Mouse (Mus musculus): ENCODE results near the gene Dcdc2b.

The Dcdc2b gene

DNA sequence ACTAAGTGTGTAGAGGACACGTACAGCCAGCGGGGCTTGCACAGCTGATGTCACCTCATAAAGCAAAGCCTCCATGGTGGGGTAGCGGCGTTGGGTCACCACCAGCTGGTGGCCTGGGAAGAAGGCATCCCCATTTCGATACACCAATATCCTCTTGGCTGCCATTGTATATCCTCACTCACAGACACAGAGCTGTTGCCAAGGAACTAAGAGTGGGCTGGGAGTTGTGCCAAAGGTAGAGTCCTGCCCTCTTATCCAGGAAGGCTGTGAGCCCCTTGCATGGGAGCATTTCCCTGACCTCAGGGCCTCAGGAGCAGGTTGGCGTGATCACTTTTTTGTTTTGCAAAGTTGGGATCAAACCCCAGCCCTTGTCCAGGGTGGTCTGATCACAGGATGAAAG is at the start of gene Dcdc2b:
TSS of gene Dcdc2b (minus strand) at position 165 of the 400 bp plus-strand sequence.
- DNase-seq, result no peak

GRCm38 (mm10) chr4:129662255-129662813 is 48.3 kb upstream of the Dcdc2b start:
- no peak for DNase-seq

GRCm38 (mm10) chr4:129661584-129661983 is 47.5 kb upstream of the Dcdc2b start:
- DNase-seq, result no peak

DNA sequence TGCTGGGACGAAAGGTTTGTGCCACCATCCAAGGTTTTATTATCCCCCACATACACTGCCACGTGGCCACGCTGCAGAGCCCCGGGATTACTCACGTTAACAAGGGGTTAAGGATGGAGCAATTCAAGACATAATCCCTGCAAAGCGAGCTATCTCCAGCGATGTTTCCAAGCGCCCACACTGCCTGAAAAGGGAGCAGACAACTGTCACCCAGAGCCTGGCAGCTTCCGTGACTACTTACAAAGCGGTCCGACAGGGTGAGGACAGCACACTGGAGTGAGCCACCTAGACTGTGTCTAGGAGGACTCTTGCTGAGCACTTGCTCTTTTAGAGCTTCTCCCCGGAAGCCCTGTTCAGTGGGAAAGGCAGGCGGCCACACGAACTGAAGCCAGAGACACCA is 40.7 kb upstream of the Dcdc2b start:
- DNase-seq, result no peak

DNA sequence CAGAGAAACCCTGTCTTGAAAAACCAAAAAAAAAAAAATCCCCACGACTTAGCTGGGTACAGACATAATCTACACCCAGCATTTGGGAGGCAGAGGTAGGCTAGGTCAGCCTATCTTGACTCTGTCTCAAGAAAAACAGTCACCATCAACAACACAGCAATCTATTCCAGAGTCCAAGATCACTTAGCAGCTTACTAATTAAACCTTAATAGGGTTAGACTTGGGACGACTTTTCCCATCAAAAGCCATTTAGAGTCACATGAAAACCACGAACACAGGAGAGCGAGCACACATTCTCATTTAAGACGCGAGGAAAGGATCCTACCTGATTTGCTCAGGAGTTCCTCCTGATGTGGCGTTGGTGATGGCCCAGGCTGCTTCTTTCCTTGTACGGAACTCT is 36.3 kb upstream of the Dcdc2b start:
- DNase-seq, result no peak

DNA sequence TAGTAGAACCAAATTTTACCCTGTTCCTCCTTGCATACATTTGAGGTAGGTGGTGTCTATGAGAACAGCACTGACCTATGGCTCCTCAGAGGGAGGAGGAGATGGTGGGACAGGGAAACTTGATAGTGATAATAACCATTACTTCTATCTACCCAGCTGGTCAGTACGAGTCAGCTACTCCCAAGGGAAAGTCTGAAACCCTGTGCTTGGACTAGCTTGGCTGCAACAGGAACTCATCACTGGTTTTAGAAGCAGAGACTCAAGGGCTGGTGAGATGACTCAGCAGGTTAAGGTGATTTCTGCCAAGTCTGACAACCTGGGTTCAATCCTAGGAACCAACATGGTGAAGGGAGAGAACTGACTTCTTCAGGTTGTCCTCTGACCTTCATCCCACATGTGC is 34.6 kb upstream of the Dcdc2b start:
- DNase-seq, result no peak

DNA sequence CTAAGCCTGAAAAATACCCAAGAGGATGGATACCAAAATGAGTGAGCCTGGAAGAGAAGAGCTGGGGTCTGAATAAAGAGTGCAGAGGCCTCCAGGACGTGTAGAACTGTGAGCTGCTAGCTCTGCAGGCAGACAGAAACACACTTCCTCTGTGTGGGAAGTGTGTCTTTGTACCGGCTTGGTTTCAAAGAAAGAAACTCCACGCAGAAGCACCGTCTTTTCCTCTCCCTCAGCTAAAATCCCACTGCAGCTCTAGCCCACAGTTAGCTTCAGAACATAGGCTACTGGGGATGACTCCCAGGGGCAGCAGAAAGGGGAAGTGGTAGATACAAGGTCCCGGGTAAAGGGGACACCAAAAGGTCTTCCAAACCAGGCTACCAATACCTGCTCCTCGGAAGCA is 31.1 kb upstream of the Dcdc2b start:
- no peak for DNase-seq

- no peak for DNase-seq
These were observed 27.7 kb upstream of the Dcdc2b start for GRCm38 (mm10) chr4:129641756-129642155.

DNA sequence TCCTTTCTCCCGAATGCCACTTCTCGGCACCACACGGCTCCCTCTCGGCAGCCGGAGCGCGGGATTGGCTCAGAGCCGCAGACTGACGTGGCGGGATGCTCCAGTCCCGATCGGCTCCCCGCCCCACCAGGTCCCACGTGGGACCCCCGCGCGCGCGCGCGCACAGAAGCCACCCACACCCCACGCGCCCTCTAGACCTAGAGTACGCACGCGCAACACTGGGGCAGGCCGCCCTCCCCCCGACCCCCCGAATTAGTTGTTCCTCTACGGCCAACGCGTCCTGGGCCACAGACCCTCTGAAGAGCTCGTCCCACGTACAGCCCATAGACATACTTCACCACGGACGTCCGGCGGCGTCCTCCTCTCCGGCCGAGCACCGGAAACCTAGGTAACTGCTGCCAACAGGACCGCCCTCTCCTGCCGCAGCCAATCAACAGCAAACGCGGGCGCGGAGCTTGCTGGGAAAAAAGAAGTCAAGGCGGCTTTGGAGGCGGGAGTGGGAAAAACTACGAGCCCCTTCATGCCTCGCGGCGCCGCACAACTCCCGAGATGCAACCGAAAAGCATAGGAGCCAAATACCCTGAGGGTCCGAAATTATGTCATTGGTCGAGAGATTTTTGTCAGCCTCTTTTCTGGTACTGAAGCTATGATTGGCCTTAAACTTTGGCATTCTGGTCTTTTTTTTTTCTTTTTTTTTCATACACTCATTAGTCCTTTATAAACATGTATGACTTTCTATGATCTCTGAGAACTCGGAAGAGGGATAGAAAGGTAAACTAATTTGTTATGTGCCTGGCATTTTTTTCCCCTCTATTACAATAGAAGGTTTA is 26.8 kb upstream of the Dcdc2b start, which contains the start of gene Txlna:
TSS of gene Txlna (minus strand) at position 428 of the 830 bp plus-strand sequence.
- DNase-seq, result peak; percentile 95

DNA sequence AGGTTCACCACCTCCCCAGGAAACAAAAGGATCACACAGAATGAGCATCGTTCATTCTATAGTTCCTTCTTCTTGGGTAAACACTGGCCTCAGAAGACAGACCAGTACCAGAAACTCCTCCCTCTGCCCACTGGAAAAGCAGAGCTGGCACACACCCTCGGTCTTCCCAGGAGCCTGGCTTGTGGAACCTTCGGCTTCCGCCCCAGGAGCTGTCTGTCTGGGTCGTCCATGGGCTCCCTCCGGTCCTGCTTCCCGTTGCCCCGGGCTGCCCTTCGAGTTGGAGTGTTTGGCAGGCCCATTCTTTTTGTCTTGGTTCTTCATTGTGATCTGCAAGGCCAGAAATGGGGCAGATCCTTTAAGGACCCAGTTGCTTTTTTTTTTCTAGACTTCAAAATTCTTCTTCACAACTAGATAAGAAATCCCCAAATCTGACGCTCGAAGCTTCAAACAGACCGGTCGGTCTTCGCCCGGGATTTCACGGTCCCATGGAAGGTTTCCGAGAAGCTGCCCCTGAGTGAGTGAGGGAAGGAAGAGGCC is 26.1 kb upstream of the Dcdc2b start:
- DNase-seq, result peak; percentile 30

DNA sequence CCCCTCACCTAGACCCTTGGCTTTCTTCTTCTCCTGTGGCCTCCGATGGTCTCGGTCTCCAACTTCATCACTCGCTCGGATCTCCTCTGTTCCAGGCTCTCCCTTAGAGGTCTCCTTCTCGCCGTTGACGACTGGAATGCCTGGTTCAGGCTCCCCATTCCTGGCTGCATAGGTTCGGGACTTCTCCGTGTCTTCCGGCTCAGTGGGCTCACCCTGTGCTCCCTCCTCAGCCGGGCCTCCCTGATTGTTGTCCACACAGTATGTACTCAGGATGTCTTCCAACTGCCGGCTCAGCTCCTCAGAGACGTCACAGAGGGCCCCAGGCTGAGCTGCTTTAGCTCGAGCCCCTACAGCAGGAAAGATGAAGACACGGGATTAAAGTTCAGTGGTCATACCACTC is 25.2 kb upstream of the Dcdc2b start:
- DNase-seq, result no peak

- no peak for DNase-seq
These were observed 19.8 kb upstream of the Dcdc2b start for GRCm38 (mm10) chr4:129633852-129634251.

DNA sequence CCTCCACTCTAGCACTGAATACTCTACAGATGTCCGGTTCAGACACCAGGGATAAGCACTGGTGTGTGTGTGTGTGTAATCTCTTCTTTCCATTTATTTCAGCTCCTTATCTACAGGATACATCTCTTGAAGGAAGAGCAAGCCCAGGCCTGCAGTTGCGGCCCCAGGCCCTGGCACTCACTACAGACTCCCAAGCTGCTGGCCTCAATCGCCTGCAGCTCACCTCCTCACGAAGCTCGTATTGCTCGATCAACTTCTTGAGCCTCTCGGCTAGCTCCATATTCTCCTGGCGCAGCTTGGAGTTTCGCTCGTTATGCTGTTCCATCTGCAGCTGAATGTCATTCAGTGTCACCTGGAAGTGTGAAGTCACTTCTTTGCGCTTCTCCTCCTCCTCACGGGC is 17.8 kb upstream of the Dcdc2b start:
- no peak for DNase-seq

GRCm38 (mm10) chr4:129630944-129631343 is 16.9 kb upstream of the Dcdc2b start:
- DNase-seq, result no peak

- no peak for DNase-seq
These were observed 12.0 kb upstream of the Dcdc2b start for GRCm38 (mm10) chr4:129626035-129626434.

DNA sequence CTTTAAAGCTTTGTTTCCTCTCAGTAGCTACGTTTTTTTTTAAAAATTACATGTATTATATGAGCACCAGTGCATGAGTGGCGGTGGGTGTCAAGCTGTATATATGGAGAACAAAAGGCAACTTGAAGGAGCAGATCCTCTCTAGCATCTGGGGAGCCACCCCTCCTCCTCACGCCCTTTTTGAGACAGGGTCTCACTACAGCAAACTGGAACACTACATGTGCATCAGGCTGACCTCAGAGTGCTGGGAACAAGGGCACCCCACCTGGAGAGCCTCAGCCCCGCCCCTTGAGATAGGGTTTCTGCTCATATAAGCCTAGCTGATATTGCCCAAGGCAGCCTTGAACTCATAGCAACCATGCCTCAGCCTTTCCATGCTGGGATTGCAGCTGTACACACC is 11.4 kb upstream of the Dcdc2b start:
- DNase-seq, result no peak

- peak; percentile 66 for DNase-seq
These were observed 10.9 kb upstream of the Dcdc2b start for GRCm38 (mm10) chr4:129625029-129625370.

DNA sequence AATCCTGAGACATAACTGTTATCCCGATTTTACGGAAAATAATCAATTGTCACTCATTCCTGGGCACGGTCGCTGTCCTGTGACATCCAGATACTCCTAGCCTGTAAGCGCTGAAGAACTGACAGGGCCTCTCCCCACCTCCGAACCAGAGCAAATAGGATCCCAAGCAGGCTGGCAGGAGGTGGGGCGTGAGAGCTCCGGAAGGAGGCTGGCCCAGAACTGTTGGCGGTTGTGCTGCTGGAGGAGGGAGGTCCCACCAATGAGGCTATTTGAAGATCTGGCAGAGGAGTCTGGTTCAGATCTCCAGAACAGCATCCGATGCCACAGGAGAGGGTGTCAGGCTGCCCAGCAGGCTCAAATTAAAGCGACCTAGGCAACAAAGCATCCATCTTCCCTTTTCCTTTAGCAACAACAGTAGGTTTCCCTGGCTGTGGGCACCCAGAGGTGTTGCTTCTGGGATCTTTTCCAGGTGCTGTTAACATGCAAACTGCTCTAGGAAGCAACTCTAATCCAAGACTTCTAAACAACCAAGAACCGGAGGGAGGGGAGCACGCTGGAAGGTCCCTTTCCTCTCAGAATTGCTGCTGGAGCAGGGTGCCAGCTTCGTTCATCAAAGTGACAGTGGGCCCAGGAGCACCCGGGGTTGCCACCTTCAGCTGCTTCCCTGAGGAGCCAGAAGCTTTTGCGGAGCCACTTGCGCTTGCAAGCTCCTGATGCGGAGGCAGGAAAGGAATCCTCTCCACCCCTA is 10.4 kb upstream of the Dcdc2b start:
- DNase-seq, result peak; percentile 84

GRCm38 (mm10) chr4:129623681-129624091 is 9.6 kb upstream of the Dcdc2b start, which contains the start of gene Ccdc28b:
Gene Ccdc28b (minus strand): TSS chr4:129623947.
- peak; percentile 58 for DNase-seq

- DNase-seq, result no peak
These were observed 8.9 kb upstream of the Dcdc2b start for GRCm38 (mm10) chr4:129622803-129623535.

DNA sequence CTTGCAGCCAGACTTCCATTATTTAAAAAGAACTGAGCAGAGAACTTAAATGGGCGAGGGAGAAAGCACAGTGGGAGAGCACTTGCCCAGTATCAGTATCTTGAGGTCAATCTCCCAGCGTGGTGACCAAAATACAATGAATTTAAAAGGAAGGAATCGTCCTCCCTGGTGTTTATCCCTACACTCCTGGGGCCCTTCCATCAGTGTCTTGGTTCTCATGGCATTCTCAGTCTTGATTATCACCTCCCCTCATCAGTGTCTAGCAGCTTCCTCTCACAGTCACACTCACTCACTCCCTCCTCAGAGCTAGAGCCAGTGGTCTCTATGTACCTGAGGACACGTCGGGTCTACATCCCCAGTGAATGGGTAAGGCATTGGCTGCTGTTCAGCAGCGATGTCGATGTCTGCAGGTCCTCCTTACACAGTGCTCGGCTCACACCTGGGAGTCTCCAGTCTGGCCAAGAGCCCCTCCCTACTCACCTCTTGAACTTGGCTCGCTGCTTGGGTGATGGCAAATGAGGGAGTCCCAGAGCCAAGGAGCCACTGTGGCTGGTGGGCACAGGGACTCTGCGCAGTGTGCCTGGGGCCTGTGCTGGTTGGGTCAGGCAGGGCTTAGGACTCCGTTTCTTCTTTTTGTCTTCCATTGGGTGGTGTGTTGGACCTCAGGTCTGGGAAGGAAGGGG is 8.2 kb upstream of the Dcdc2b start:
- DNase-seq, result no peak

- DNase-seq, result no peak
These were observed 7.3 kb upstream of the Dcdc2b start for GRCm38 (mm10) chr4:129621283-129621841.
